Mouse (Mus musculus): Measurements from ENCODE around the gene Nol8.
A peak's percentile ranks its signal among the peaks of the same experiment; 100 is the strongest.

Nol8 gene

DNA sequence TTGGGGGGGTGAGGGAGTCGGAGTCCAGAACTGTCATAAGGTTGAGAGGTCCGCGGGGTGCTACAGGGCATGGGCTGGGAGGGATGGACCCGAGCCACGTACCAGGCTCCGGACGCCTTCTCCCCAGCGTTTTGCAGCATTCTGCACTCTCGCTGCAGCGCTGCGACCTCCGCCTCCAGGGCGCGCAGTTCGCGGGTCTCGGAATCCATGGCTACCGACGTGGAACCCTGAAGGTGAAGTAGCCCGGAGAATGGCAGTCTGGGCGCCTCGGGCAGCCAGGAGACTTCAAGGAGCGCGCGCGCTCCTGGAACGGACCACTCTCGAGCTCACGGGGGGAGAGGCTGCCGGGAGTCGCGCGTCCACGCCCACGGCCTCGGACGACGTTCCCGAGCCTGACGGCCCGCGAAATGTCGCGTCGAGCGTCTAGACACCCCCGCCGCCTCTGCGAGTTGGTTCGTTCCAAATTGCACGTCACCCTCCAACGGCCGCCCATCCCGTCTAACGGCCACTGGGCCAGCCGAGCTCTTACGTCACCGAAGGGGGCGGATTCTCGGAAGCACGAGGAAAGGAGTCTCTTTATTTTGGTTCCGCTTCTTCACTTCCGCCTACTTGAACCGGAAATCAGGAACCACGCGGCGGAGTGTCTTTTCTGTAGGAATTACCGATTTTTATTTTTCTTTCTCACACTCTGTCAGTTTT, at the start of gene Nol8, which contains the start of gene Cenpp:
Gene Nol8 (plus strand): TSS at position 598 of the 699 bp plus-strand sequence.
Gene Cenpp (minus strand): TSS at position 305 of the 699 bp plus-strand sequence.
- DNase-seq (ENCODE audit: low read depth, low spot score): peak; percentile 100

- DNase-seq (ENCODE audit: low read depth, low spot score): no peak
Measured at GRCm38 (mm10) chr13:49603603-49604002, 49.3 kb upstream of the Nol8 start.

DNA sequence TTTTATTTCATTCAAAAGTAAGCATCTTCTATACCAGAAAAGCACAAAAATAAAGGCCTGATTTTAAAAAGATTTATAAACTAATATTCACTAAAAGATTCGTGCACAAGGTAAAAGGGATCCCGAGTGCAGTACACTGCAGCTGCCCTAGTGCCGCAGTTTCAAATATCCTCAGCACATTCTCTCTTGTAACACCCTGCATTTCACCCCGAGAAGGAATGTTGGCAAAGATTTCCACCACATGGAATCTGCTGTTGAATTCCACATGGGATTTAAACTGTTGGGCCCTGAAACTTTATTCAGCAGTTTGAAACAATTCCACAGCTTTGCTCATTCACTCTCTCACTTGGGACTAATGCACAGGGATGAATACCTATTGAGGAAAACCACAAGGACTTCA, 45.2 kb upstream of the Nol8 start, which contains the start of gene Ogn:
Gene Ogn (plus strand): TSS at position 333 of the 400 bp plus-strand sequence.
- DNase-seq (ENCODE audit: low read depth, low spot score): no peak

- no peak for DNase-seq (ENCODE audit: low read depth, low spot score)
Measured at GRCm38 (mm10) chr13:49608589-49609322, 44.1 kb upstream of the Nol8 start.

DNA sequence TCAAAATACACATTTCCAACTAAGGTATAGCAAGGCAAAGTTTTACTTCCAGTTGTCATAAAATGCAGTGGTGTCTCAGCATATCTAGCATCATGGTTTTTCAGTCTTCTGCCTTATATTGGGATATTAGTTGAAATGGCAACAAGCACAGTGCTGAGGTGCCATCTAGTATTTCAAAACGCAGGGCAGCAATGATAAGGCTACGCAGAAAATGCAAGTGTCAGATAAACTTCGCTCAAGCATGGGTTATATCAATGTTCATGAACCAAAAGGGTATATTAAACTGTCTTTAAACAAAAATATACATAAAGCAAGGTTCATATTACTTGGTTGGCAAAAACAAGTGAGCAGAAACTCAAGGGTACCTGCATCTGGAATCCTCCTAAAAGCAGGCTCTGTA, 35.9 kb upstream of the Nol8 start:
- no peak for DNase-seq (ENCODE audit: low read depth, low spot score)

DNA sequence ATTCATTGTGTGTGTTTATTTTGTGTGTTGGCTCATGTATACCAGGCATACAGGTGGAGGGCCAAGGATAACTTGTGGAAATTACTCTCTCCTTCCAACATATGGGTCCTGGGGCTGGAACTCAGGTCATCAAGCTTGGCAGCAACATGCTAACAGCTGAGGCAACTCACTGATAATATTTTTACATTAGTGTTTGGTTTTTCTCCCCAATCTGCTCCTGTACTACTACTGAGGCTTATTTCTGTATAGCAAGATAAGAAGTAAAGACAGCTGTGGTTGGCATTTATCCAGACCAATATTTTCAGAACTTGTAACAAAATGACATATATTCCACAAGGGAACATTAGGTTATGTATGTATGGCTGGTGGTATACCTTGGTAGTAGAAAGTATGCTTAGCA, 34.5 kb upstream of the Nol8 start:
- no peak for DNase-seq (ENCODE audit: low read depth, low spot score)

DNA sequence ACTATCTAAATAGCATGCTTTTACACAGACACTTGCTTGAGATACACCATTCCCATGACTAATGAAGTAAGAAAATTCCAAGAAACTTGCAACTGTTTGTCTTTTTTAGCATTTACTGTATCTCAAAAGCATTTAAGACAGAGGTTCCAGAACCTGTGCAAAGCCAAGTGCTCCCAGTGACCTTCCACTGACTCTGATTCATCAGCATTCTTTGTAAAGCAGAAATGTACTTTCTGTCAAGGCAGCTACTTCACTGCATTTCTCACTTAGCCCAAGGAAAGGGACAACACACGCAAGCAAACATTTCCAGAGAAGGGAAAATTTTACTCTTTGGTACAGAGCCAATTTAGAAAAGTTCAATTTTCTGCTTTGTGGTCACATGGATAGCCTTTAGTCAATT, 29.7 kb upstream of the Nol8 start:
- no peak for DNase-seq (ENCODE audit: low read depth, low spot score)

- no peak for DNase-seq (ENCODE audit: low read depth, low spot score)
Measured at GRCm38 (mm10) chr13:49628167-49628566, 24.7 kb upstream of the Nol8 start.

- no peak for DNase-seq (ENCODE audit: low read depth, low spot score)
Measured at GRCm38 (mm10) chr13:49629076-49629475, 23.8 kb upstream of the Nol8 start.

DNA sequence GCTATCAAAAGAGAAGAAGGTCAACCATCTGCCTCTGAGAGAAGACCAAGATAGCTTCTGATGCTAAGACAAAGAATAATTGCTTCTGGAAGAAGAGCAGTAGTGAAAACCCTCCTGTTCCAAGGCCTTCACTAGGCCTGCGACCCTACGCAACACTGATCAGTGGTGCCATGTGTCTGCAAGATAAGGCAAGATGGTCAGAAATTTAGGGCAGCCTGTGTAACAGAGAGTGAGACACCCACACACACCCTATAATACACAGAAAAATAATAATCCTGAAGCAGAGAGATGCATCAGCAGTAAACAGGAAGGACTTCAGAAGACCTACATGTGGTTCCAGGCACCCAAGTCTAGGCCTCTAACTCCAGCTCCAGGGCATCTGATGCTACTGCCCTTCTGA, 12.9 kb upstream of the Nol8 start:
- no peak for DNase-seq (ENCODE audit: low read depth, low spot score)

DNA sequence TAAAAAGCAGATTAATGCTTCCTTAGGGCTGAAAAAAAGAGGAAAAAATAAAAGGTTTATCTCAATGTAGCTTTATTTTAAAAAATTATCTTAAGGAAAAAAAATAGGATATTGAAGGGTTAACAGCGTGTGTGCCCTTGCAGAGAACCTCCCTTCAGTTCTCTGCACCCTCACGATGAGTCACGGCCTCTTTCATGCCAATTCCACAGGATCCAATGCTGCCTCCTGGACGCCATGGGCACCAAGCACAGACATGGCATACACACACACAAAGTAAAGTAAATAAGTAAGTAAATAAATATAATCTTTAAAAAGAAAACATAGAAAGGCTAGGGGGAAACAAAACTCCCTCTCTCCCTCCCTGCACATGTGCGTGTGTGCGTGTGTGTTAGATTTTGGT, 10.2 kb upstream of the Nol8 start:
- DNase-seq (ENCODE audit: low read depth, low spot score): no peak

- no peak for DNase-seq (ENCODE audit: low read depth, low spot score)
Measured at GRCm38 (mm10) chr13:49643669-49644362, 9.1 kb upstream of the Nol8 start.

DNA sequence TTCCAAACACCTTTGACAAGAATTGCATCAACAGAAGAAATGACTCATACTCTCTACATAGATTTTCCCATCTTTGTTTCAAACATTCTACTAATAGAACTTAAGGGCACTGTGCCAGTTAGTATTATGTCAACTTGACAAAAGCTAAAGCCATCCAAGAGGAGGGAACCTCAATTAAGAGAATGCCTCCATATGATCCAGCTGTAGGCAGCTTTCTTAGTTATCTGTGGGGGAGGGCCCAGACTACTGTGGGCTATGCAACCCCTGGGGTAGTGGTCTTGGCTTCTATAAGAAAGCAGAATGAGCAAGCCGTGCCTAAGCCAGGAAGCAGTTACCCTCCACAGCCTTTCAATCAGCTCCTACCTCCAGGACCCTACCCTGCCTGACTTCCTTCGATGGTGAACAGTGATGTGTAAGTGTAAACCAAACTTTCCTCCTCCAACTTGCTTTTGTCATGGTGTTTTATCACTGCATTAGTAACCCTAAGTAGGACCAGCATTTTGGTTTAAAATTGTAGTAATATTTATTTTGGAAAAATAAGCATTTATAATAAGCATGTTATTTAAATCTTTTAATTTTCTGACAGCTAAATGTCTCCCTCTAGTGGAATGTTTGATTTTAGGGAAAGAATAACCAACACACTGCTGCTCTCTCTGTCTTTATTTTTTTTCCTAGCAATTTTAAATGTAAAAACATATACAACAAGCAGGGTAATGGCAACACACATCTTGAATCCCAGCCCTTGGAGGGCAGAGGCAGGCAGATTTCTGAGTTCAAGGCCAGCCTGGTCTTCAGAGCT, 7.9 kb upstream of the Nol8 start:
- DNase-seq (ENCODE audit: low read depth, low spot score): peak; percentile 27

DNA sequence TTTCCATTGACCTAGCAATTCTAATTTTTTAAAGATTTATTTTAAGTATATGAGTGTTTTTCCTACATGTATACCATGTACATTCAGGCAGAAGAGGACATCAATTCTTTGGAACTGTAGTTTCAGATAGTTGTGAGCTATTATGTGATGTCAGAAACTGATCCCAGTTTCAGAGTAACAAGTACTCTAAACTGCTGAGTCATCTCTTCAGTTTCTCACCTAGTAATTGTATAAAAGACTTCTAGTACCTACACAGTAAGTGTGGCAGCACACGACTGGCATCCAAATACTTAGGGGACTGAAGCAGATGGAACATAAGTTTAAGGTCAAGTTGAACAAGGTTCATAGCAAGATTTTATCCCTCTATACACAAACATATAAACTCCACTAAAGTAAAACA, 6.9 kb upstream of the Nol8 start:
- DNase-seq (ENCODE audit: low read depth, low spot score): no peak

GRCm38 (mm10) chr13:49651136-49651535, 1.7 kb upstream of the Nol8 start:
- no peak for DNase-seq (ENCODE audit: low read depth, low spot score)

DNA sequence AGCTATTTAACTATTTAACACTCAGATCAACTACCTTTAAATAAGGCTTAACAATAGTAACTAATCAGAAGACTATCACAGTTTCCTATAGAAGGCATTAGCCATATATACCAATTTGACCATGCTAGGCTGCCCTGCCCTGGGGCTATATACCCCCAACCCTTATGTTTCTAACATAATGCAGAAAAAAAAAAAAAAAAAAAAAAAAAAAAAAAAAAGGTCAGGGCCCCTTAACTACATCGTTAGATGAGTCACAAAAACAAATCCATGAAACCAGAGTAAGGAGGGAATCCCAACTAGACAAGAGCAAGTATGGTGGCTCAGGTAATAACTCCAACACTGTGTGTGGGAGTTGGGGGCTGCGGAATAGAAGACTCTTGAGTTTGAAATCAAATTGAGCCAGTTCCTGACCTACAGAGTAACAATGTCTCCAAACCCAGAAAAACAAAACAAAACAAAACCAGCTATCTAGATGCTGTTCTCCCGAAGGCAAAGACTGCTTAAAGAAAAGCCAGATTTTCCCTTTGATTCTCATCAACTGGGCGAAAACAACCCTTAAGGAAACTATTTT, 1.0 kb upstream of the Nol8 start:
- no peak for DNase-seq (ENCODE audit: low read depth, low spot score)

GRCm38 (mm10) chr13:49653180-49653541, 283 bp downstream of the Nol8 start:
- DNase-seq (ENCODE audit: low read depth, low spot score): no peak

GRCm38 (mm10) chr13:49677793-49678192, 24.9 kb downstream of the Nol8 start:
- DNase-seq (ENCODE audit: low read depth, low spot score): no peak

DNA sequence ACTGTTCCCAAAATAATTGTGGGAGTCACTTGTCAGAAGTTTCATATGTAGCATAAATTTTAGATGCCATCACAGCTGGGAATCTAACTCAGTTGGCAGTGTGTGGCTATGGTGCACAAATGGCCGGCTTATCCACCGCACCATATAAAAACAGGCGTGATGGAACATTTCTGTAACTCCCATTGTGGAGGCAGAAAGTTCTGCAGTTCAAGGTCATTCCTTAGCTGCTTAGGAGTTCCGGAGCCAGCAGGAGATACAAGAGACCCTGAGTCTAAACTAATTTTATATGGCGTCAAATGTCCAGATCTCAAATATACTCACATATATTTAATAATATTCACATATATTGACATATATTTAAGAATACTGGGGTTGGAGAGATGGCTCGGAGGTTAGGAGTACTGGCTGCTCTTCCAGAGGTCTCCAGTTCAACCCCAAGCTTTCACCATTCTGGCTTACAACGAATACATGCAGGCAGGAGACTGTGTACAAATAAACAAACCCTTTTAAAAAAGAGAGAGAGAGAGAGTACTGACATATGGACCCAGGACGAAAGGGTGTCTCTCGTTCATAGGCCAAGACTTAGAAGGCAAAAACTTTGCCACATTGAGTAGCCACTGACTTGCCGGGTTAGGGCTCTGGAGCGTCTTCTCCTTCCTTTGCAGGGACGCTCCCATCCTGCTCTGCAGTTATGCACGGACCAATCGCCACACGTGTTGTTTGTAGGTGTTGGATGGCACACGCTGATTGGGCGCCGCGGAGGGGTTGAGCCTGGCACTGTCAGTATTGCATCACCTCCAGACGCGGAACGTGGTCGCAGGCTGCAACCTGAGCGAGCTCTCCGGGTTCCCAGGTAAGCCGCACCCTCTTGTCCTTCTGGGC, 28.7 kb downstream of the Nol8 start, which contains the start of gene Iars:
Gene Iars (plus strand): TSS at position 750 of the 882 bp plus-strand sequence.
- DNase-seq (ENCODE audit: low read depth, low spot score): peak; percentile 97

DNA sequence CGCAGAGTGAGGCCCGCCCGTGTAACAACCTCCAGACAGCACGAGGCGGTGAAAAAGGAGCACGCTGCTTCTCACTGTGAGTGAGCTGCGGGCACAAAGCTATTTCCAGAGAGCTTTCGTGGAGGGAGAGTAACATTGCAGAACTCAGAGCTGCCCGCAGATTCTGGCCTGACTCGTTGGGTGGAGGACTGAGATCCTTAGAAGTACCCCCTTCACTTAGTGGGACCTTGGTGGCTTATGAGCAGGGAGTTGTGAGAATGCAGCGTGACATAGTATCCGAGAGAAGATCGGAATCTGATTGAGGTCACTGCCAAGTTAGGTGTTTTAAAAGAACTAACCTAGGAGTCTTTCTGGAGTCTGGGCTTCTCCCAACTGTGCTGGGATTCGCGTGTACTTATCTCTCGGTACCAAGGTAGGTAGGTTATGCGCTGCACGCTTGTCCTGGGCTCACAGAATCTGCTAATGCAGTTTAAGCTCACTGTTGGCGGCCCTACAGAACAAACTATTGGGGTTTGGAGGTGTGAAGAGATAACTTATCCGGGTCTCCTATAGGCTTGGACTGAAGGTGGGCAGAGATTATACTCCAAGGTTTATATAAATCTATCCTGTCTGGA, 29.5 kb downstream of the Nol8 start:
- DNase-seq (ENCODE audit: low read depth, low spot score): no peak
